Mouse (Mus musculus) layer of hippocampus, adult 18-20 months (tissue): ENCODE measurements around the gene Dpp4. TPM values are rescaled to one million over a fixed set of nuclear protein-coding genes. Genes with fewer than 3 reads are reported as not detected.

Experiments used
- DNase-seq, 2 experiments: peaks; one replicate each; pipeline ENCODE4 v3.0.0; 2022; ENCODE audit warnings: low spot score in 2 of 2
- total RNA-seq, 2 experiments: library from RNA; stranded (reverse); gene quantifications; 2 replicates each; pipeline ENCODE4 v1.2.3; 2021

Gene Dpp4
- total RNA-seq, 2 experiments from 2014 or later: 0.58 to 1.4 TPM

DNA sequence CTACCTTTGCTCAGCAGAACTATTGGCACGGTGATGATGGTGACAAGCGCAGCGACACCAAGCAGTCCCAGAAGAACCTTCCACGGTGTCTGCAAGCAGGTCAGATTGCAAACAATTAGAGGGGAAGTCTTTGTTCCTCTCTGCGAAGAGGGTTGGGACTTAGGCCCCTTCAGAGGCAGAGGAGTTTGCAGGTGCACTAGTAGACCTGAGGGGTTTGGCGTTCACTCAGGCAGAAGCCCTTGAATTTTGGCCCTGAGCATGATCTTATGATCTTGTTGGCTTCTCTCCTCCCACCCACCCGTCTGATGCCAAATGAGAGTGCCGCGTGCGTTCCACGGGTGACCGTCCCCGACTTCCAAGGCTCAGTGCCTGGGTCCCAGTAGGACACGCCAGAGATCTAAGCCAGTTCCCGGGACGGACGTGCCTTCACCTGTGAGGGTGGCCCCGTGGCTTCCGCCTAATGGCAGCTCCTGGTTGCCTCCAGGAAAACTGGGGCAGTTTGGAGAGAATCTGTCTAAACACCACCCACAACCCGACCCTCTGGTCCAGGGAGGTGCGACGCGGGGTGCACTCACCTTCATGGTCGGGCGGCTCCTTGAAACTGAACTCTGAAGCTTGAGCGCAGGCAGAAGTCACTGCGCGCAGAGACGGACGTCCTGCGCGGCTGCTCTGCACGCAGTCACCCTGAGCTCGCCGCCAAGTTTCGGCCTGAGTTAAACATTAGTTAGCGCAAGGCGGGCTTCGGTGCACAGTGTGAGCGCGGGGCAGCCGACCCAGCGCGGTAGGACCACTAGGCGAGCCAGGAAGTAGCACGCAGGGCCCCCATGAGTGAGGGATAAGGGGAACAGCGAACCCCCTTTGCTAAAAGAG is 585 bp downstream of the Dpp4 start:
- DNase-seq: no peak

DNA sequence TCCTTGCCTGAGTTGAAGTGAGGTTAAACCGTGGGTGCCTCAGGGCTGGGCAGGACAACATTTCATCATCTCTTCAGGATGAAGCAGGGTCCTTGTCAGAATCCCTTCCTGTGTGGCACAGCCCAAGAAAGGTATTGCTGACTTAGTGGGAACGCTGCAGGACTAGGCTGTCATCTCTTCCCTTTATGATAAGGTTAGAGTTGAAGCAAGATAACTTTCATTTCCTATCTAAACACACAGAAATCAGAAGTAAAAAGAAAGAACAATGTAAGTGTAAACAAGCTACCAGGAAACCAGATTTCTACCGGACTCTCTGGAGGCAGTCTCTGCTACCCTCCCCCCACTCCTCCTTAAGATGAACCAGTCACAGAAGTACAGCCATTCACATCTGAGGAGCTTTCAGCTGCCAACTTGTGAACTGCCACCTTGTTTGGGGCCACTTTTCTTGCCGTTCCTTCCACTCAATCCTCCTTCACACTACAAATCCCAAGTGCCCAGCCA is 3.3 kb downstream of the Dpp4 start:
- DNase-seq: no peak

- no peak for DNase-seq
Measured at GRCm38 (mm10) chr2:62408216-62408615, 3.8 kb downstream of the Dpp4 start.

- no peak for DNase-seq
Measured at GRCm38 (mm10) chr2:62403556-62404135, 8.4 kb downstream of the Dpp4 start.

- no peak for DNase-seq
Measured at GRCm38 (mm10) chr2:62401011-62401410, 11.0 kb downstream of the Dpp4 start.

DNA sequence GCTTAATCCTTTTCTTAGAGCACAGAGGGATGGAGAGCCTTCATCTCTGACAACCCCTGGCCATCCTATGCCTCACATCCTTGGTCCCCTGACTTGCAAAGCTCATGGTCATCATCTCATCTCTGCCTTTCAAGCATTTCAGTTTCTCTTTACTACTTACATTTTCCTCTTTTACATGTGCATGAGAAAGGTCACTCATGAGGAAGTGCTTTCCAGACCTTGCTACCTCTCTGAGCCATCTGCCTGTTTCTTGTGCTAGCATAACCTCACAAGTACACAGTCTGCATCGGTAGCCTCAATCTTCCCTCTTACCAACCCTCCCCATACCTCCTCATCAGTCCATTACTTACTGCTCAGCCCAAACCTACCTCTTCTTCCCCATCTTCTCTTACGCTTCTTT is 12.2 kb downstream of the Dpp4 start:
- no peak for DNase-seq

DNA sequence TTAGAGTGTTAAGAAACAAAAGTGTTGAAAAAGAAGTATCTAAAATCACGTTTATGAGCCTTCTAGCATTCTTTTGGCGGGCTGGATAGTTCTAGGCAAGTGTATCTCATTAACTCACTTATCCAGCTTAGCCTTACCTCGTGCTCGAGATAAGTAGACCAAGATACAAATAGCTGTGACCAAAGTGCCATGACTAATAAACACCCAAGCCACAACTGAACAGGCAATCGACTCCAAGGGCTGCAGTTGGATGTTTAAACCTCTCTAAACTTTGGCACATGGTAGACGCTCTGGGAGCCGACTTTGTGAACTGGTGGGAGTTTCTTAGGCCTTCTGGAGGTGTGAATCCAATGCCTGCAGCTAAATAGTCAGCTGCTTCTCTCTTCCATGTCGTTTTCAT is 12.7 kb downstream of the Dpp4 start:
- no peak for DNase-seq

- no peak for DNase-seq
Measured at GRCm38 (mm10) chr2:62398115-62398875, 13.7 kb downstream of the Dpp4 start.

DNA sequence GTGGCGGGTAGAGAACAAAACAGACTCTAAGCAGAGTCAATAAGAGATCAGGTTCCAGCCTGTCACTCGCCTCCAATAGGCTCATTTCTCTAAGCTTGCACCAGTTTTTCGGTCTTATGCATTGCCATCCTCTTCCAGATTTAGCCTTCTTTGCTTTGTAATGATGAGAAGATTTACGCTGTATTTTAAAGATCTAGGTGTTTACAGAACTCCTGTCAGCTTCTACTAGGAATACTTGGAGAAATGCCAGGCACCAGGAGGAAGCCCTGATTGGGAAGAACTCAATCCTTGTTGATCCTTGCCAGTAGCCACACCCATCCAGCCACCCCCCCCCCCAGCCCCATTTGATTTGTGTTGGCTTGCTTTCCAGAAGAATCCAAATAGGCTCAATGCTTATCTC is 14.4 kb downstream of the Dpp4 start:
- DNase-seq: no peak

DNA sequence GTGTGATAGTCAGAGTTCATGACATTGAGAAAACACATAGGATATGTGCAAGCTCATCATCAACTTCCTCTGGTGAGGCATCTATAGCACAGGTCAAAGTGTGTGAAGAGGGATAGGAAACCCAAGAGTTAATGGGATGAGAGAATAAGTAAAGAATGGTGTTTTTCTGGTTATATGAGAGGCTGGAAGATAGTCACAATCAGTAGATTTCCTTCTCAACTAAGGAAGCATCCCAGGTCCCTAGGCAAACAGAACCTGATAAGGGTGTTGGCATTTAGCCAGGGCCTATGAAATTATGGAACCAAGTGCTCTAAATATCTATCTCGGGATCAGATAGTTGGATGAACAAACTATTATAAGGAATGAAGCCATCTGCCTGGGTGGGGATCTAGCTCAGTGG is 15.2 kb downstream of the Dpp4 start:
- DNase-seq: no peak

- DNase-seq: no peak
Measured at GRCm38 (mm10) chr2:62394800-62395199, 17.2 kb downstream of the Dpp4 start.

DNA sequence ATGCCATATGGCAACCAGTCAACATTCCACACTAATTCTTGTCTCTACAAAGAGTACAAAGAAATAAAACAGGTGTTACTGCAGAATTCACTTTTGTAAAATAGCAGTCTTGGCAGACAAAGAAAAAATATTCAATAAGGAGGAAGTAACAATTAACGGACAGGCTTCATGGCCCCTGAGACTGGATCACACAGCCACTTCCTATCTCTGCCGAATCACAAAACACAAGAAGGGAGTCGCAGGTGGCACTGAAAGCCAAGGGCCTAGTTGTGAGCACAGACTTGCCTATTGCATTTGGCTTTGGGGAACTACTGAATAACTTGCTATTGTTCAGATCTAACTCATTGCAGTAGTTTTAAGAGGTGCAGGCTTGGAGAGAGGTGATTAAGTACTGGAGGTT is 19.9 kb downstream of the Dpp4 start:
- DNase-seq: no peak

DNA sequence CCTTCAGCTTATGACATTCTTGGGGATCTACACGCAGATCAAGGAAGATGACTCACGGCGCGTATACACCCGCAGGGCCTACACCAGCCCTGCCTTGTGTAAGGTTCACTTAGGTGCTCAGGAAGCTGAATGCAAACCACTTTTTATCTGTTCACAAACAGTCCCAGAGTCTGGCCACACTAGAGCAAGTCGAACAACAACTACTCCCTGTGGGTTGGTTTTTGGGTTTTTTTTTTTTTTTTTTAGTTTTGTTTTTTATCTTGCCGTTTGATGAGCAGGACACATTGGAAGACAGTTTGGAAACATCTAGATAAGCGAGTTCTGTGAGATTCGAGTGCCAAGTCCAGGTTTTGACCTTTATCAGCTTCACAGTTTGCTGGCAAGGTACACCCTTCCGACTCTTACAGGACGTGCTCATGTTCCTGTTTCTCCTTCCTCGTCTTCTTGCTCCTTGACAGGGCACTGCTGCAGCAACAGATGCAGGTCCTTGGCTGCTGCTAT is 21.0 kb downstream of the Dpp4 start:
- DNase-seq: no peak

GRCm38 (mm10) chr2:62390305-62390704 is 21.7 kb downstream of the Dpp4 start:
- DNase-seq: no peak

DNA sequence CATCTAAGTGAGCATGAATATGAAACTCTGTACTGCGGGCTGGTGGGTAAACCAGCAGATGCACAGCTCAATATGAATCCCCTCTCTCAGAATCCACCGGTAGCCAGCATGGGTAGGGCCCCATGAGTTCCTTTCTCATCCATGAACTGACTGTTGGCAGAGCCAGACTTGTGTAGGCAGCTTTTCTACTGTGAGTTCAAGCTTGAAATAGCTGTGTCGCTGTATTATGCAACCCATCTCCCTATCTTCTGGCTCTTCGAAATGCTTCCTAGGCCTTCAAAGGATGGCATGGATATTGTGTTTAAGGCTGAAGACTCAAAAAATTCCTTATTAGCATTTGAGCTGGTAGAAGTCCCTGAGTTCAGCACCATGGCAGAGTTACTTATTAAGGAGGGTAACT is 23.2 kb downstream of the Dpp4 start:
- DNase-seq: peak in 1 of 2 experiments; percentile 55

DNA sequence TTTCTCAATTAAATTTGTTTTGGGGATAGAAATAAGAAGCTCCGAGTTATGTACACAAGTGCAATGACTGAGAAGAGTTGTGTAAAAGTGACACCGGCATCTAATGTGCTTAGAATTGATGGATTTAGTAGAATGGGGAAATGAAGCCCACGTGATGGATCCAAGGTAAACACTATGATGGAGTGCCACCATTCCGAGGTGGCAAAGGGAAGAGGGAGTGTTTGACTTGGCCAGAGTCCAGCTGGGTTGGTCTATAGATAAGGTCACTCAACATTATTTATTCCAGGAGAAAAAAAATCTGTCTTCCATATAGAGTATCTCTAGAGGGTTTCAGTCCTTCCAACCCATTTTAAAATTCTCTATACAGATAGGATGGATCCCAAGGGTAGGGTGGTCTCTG is 28.8 kb downstream of the Dpp4 start:
- no peak for DNase-seq

GRCm38 (mm10) chr2:62382440-62382839 is 29.6 kb downstream of the Dpp4 start:
- DNase-seq: no peak

GRCm38 (mm10) chr2:62381756-62382155 is 30.3 kb downstream of the Dpp4 start:
- DNase-seq: no peak

DNA sequence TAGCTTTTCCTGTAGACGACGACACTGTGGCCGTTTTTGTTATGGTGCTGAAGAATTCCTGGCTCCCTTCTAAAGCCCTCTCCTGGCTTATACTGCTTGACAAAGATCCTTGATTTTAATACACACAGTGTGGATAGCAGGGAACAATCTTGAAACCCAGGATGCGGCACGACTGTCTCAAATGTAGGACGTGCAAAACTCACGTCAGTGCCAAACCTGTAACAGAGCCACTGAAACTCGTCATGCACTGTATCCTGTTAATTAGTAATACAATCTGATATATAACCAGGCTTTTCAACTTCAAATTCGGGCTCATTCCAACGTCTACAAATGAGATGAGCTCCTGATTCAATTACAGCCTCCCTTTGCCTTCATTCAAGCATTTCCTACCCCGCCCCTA is 38.3 kb downstream of the Dpp4 start:
- peak in 1 of 2 experiments; percentile 15 for DNase-seq

DNA sequence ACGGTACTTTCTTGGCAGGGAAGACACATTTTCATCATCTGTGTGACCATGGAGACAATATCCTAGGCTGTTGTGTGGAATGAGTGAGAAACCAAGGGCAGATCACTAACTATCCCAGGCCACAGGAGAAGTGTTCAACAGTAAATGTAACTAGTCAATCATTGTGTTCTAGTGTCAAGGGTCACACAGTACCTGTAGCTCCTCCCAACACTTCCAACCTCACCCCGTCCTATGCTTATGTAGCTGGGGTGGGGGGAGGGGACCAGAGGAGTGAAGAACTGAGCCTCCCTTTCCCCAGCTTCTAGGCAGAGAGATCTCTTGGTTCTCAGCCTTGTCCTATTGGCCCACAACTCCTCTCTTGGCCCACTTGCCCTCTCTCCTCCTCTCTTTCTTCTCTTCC is 42.0 kb downstream of the Dpp4 start:
- DNase-seq: no peak

DNA sequence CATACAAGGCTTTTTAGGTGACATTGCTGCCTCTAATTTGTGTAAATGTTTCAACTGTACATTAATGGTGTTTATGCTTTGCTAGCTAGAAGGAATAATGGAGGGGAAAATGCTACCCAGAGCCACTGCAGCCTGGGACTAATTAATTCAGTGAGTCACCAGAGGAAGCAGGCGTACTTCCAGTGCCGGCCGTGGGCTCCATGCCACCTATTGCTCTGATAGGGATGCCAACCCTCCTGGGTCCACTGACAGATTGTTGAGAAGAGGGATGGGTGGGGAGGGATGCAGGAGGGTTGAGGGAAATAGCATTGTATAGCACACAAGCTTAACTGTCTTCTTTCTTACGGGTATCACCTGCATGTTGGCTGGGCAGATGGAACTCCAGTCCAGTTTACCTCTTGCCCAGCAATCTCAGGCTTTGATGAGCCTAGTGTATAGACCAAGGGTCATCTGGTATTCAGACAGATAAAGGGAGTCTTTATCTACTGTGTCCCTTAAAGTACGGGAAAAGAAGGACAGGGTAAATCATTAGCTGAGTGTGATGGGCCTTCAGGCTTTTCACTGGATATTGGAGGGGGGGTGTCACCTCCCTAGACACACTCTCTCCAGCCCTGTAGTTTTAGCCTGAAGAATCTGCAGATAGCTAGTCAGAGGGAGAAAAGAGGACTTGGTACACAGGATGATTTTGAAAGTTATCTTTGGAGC is 43.5 kb downstream of the Dpp4 start:
- peak; percentile 15 to 53 for DNase-seq
